Mouse (Mus musculus) lung, postnatal 36 days (tissue): Measurements from ENCODE around the gene Slc39a5.
A peak's percentile ranks its signal among the peaks of the same experiment; 100 is the strongest.

Experiments
- DNase-seq: peaks from one replicate; pipeline ENCODE4 v3.0.0; 2022; ENCODE audit warnings: mixed read lengths

Slc39a5 gene

DNA sequence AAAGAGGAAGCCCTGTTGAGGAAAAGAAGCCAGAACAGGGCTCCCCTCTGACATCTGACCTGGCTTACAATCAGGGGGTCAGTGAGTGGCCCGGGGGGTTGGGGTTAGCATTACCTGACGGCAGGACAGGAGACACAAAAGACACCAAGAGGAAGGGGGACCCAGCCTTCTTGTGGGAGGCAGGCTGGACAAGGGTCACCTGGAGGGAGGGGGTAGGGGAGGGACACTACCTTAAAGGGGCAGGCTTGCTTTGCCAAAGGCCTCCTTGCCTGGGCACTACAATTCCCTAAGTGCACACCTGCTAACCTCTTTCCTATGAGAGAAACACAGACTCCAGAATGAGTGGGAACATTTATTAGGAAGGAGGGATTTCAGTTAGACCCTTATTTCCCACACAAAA is at the start of gene Slc39a5:
Gene Slc39a5, minus strand, starts transcription at position 174 of the 400 bp plus-strand sequence.
- no peak for DNase-seq

GRCm38 (mm10) chr10:128445407-128445806 is 44.4 kb upstream of the Slc39a5 start:
- peak; percentile 30 for DNase-seq

GRCm38 (mm10) chr10:128444354-128444753 is 43.3 kb upstream of the Slc39a5 start:
- no peak for DNase-seq

- no peak for DNase-seq
Observed at GRCm38 (mm10) chr10:128442718-128443117, 41.7 kb upstream of the Slc39a5 start.

GRCm38 (mm10) chr10:128441324-128442119 is 40.5 kb upstream of the Slc39a5 start:
- no peak for DNase-seq

DNA sequence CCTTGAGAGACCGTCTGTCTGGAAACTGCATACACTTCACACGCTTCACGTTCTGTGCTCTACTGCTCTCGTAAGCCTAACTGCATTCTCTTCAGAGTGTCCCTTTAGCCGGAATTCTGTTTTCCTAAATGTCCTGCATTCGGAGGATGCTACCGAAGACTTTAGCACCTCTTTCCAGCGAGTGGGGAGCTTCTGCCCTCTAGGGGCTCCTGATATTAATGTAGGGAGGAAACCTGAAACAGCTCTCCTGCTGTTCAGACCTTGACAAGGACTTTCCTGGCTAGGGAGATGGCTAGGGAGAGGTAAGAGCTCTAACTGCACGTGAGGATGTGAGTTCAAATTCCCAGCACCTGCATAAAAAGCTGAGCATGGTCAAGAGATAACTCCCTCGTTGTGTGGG is 39.4 kb upstream of the Slc39a5 start:
- peak; percentile 40 for DNase-seq

DNA sequence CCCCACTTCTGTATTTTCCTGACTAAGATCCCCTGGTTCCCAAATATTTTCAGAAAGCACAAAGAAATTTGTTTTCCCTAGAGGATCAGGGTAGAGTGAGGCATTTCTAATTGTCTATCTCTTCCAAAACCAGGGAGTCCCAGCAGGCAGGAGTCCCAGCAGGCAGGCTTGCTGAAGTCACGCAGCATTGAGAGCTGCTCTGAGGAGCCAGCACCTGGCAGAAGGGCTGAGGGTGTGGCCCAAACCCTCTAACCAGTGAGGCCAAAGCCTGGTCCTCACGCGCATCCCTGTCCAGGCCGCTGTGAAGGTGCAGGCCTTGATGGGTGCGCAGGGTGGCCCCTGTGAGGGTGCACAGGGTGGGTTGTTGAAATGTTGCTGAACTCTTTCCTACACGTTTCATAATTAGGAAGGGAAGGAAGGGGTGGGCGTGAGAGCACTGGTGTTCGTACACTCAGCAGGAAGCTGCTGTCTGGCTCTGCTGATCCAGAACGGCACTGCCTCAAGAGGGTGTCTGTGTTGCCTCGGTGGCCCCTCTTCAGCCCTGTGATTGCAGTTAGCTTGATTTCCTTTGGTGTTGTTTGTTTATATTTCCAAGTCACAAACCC is 37.7 kb upstream of the Slc39a5 start:
- DNase-seq = peak; percentile 69

DNA sequence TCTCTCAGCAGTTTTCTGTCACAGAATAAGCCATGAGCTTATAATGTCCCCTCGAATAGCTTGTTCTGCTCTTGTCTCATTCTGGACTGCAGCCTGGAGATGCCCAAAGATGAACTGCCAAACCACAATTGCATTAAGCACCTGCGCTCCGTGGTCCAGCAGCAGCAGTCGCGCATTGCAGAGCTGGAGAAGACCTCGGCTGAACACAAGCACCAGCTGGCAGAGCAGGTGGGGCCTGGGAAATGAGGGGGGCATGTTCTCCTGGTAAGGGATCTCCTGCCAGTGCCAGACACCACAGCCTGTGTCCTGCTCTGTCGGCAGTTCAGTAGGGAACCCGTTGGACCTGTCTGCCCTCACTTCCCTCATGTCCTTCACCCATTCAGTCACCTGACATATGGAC is 35.3 kb upstream of the Slc39a5 start:
- no peak for DNase-seq

DNA sequence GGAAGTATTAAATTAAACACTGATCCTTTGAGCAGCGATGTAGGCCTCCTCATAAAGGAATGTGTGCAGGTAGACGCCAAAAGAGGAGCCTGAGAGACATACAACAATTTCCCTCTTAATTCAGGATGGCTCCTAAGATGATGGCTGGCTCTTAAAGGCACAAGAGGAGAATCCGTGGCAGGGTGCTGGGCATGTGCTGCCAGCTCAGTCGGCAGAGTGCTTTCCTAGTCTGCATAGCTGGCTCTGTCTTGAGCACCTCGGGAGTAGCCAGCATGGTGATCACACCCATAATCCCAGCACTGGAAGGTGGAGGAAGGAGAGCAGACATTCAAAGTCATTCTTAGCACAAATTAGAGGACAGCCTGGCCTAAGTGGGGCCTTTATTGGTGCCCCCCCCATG is 34.8 kb upstream of the Slc39a5 start:
- no peak for DNase-seq

DNA sequence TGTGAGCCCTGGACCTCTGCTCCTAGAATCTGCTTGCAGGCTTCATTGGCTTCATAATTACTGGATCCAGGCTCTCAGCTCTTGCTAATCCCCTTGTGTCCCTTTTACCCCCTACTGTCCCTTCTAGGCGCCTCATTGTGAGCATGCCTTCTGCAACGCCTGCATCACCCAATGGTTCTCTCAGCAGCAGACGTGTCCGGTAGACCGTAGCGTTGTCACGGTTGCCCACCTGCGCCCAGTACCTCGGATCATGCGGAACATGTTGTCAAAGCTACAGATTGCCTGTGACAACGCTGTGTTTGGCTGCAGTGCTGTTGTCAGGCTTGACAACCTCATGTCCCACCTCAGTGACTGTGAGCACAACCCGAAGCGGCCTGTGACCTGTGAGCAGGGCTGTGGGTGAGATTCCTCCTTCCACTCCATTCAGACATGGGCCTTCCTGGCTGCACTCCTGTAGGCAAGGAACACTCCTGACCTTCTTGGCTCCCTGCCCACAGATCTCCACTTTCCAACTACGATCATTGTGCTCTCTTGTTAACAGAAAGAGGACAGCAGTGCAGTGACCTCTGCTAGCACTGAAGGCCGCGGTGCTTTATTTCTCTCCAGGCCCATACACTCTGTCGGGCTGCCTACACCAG is 34.3 kb upstream of the Slc39a5 start:
- DNase-seq = peak; percentile 73

DNA sequence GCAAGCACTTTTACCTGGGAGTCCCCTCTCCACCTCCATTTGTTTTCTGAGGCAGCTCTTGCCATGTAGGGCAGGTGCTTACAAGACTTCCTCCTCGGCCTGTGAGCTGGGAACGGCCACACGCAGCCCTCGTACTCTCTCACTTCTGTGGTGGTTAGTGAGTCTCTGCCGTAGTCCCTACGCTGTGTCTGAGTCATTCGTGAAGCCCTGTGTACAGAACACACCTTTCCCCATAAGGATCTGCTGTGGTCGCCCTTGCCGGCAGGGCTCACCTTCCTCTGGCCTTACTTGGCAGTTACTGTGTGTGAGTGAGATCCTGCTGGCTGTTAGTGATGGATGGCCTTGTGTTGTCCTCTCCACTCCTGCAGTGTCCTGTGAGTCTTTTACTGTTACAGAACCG is 33.7 kb upstream of the Slc39a5 start:
- no peak for DNase-seq

DNA sequence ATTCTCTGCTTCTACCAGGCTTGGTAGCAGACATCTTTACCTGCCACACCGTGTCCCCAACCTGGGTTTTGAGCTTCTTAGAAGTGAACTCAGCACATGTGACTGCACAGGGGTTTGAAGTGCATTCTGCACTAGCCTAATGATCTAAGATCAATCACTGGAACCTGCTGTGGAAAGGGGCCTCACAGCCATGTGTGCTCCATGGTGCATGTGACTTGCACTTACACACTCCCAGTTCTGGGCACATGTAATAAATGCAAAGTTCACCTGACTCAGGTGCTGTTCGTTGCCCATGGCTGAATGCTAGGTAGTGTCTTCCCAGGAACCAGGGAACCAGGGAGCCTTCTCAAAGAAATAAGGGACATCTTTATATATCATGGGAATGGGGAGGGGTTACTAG is 32.4 kb upstream of the Slc39a5 start:
- no peak for DNase-seq

DNA sequence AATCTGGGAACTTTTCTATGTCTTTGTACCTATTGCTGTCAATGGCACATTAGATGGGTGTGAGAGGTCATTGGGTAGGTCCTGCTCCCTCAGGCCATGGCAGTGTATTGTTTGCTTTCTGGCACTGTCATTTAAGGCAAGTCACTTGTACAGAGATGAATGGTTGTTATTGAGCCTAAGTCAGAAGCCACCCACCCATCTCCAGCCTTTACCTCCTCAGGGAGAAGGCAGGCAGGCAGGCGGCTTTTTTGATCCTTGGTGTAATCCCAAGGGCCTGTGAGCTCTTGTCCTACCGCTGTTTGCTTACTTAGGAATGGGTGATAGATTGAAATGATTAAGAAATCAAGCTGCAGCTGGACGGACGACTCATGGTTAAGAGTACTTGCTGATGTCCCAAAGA is 28.4 kb upstream of the Slc39a5 start:
- DNase-seq = no peak

DNA sequence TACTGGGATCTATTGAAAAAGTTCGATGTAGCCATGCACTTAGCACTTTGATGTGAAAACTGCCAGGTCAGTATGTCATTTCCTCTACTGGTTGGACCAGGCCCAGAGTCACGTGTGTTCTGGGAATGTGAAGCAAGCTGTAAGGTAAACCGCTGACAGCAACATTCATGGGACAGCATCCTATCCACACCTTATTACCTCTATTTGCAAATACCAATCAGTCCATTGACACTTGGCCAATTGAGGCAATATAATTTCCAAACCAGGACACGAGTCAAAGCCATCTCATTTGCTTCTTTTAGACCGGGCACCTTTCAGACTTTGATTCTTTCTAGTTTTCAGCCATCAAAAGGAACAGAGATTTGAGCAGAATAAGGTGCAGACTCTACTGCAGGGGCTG is 28.0 kb upstream of the Slc39a5 start:
- no peak for DNase-seq

GRCm38 (mm10) chr10:128425260-128425659 is 24.2 kb upstream of the Slc39a5 start:
- DNase-seq = no peak

DNA sequence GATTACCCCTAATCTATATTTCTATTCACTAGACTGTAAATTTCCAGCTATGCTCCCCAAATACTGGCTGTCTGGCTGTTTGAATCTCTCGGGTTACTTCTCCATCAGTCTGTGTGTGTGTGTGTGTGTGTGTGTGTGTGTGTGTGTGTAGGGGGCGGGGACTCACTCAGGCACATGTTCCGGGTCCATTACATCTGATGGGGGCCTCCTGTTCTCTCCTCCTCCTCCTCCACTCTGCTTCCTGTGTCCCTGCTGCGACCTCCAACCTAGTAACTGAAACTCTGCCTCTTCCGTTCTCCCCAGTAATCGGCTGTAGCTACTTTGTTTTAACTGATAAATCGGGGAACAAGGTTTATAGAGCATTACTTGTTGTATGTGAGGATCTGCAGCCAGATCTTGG is 23.6 kb upstream of the Slc39a5 start:
- peak; percentile 14 for DNase-seq

DNA sequence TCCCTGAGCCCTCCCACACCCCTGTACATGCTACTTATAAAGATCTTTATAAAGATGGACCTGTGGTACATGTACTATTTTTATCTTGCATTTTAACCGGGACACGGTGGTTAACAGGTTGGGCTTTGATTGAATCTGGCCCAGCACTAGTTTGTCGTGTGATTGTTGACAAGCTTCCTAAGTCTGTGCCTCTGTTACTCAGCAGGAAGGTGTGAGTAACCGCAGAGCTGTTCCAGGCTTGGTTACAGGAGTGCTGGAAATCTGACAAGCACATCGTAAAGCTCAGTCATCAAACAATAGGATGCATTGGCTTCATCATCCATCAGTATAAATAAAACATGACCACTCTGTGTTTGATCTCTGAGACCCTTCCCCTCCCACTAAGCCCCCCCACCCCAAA is 21.4 kb upstream of the Slc39a5 start:
- no peak for DNase-seq

GRCm38 (mm10) chr10:128414848-128415247 is 13.8 kb upstream of the Slc39a5 start:
- DNase-seq = no peak

- DNase-seq = no peak
Observed at GRCm38 (mm10) chr10:128413076-128413475, 12.0 kb upstream of the Slc39a5 start.

DNA sequence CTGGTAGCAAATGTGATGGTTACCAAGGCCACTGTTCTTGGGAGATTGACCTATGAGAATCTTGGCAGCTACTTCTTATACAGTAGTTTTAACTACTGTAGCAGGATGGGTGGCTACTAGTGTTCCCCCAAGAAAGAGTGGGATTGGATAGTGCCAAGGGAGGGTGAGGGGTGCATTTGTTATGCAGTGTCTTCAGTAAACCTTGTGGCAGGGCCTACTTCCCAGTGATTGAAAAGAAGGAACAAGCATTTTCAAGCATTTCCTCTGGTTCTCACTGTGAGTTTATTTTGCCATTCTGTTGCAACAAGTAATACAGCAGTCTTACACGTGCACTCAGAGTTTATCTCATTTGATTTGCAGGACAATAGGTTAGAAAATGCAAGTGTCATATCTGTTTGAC is 11.5 kb upstream of the Slc39a5 start:
- no peak for DNase-seq

DNA sequence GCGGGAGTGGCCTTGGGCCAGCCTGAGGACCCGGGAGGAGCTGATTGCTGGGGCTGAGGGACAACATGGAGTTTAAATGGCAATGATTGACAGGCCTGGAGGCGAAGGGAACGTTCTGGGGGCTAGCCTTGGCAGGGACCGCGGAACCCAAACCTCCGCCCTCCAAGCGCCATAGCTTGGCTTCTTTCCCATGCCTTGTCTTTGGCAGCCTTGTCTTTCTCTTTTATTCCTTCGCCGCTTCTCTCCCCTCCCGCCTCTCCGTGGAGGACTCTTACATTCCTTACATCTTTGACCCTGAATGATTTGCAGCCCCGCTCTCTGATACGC is 11.0 kb upstream of the Slc39a5 start:
- peak; percentile 35 for DNase-seq

DNA sequence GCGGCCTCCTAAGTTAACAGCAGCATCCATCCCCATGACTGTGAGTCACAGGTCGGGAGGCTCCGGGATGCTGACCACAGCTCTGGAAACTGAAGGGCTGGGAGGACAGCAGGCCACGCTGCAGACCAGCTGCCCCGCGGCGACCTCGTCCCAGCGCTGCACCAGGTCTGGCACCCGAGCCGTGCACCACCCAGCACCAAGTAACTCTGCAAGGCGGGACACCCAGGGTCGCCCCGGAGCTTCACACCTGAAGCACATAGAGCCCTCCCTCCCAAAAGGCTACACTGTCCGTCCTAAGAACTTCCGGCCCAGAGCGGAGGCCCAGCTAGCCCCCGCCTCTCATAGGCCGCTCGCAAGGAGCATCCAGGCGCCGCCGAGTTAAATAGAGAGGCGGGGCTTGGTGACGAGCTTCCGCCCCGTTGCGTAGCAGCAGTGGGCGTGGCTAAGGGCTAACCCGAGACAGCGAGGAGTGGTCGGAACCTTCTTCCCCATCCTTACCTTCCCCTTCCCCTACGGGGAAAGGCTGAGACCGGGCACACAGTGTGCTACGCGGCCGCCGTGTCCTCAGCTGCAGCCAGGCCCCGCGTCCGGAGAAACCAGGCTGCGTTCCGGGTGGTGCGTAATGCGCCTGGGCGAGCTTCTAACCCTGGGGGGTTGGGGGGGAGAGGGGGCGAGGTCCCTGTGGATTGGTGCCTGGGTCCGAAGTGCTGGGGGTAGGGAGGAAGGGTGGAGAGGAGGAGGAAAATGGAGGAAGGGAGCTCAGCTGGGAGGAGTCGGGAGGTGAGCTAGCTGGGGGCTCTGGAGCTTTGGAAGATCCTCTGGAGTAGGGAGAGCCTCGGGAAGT is 10.4 kb upstream of the Slc39a5 start, which contains the start of the genes Nabp2 and Rnf41:
Gene Nabp2, minus strand, starts transcription at position 282 of the 844 bp plus-strand sequence.
Gene Rnf41, plus strand, starts transcription at position 447 of the 844 bp plus-strand sequence.
- peak; percentile 98 for DNase-seq

GRCm38 (mm10) chr10:128410560-128410845 is 9.5 kb upstream of the Slc39a5 start:
- DNase-seq = peak; percentile 20
